Mouse (Mus musculus) olfactory bulb, adult 2 months (tissue): ENCODE results near the gene Dpp6.

Source experiments
- CTCF ChIP-seq: fragments of 200-500 bp; IDR thresholded peaks from 2 replicates; pipeline ENCODE4 v1.5.1; 2012; ENCODE audit warnings: low read depth, mild to moderate bottlenecking, low read length, moderate library complexity; ENCODE audit not compliant: insufficient read depth
- POLR2A ChIP-seq: fragments of 200-500 bp; IDR thresholded peaks from 2 replicates; pipeline ENCODE4 v1.6.1; 2012; ENCODE audit warnings: mild to moderate bottlenecking, low read depth, low read length, moderate library complexity; ENCODE audit not compliant: insufficient read depth

DNA sequence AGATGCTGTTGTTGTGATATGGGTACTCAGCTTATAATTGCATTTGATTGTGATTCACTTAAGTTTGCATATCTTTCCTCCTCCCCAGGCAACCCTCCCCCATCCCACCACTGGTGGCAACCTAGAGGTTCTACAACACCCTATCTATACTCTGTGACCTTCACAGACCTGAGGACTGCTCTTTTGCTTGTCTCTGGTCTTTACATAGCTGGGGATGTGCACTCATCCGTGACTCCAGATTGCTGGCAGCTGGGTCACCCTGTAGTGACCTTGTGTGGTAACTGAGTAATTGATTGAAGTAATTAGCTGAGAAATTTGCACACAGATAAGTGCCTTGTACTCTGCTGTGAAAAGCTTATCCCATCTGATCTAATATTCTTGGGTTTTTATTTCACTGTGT is 669.1 kb downstream of the Dpp6 start:
- TF ChIP-seq CTCF (no peak), POLR2A (no peak)
